Mouse (Mus musculus) heart, adult 2 months (tissue): ENCODE results near the gene Amigo3. TPM values are rescaled to one million over a fixed set of nuclear protein-coding genes. Genes with fewer than 3 reads are reported as not detected.
A peak's percentile ranks its signal among the peaks of the same experiment; 100 is the strongest.
"Not testable (repeated sequence)": the region's sequence is repeated elsewhere in the genome, so short reads cannot be mapped to it uniquely, and the experiment has no call there.

Experiments
- DNase-seq, 2 experiments: peaks; one replicate each; pipeline ENCODE4 v3.0.0; 2021
- H3K27ac ChIP-seq: fragments of 200-600 bp; 2 replicates; pipeline ENCODE4 v1.8.1; 2022
- H3K27me3 ChIP-seq: fragments of 200-500 bp; 2 replicates; pipeline ENCODE4 v1.6.1; 2012; ENCODE audit warnings: mild to moderate bottlenecking, low read length, inconsistent platforms, mixed read lengths; ENCODE audit not compliant: control insufficient read depth, insufficient read depth
- H3K36me3 ChIP-seq: fragments of 200-500 bp; 2 replicates; pipeline ENCODE4 v1.6.1; 2012; ENCODE audit warnings: low read length, inconsistent platforms; ENCODE audit not compliant: control insufficient read depth, insufficient read depth
- H3K4me1 ChIP-seq: fragments of 200-500 bp; 2 replicates; pipeline ENCODE4 v1.6.1; 2011; ENCODE audit warnings: low read length; ENCODE audit not compliant: control insufficient read depth, insufficient read depth
- H3K4me3 ChIP-seq: fragments of 200-600 bp; 2 replicates; pipeline ENCODE4 v1.8.1; 2022
- H3K79me2 ChIP-seq: fragments of 200-500 bp; replicated peaks from 2 replicates; pipeline ENCODE4 v1.6.1; 2012; ENCODE audit warnings: mild to moderate bottlenecking, inconsistent platforms, low read length, moderate library complexity, mixed read lengths; ENCODE audit not compliant: control insufficient read depth, insufficient read depth
- H3K9ac ChIP-seq: fragments of 200-500 bp; 2 replicates; pipeline ENCODE4 v1.6.1; 2012; ENCODE audit warnings: low read depth, mild to moderate bottlenecking, control low read depth, inconsistent platforms, low read length, mixed read lengths
- CTCF ChIP-seq: fragments of 200-600 bp; IDR thresholded peaks from 2 replicates; pipeline ENCODE4 v1.8.1; 2022; ENCODE audit warnings: antibody characterized with exemption, mild to moderate bottlenecking, moderate library complexity
- EP300 ChIP-seq: fragments of 200-500 bp; IDR thresholded peaks from 2 replicates; pipeline ENCODE4 v1.6.1; 2011; ENCODE audit warnings: low read depth, low read length, control low read depth; ENCODE audit not compliant: insufficient read depth
- POLR2A ChIP-seq: fragments of 200-500 bp; IDR thresholded peaks from 2 replicates; pipeline ENCODE4 v1.6.1; 2011; ENCODE audit warnings: mild to moderate bottlenecking, low read depth, low read length, control low read depth; ENCODE audit not compliant: insufficient read depth
- WGBS: fragments of 180-500 bp; shearing (Covaris S2); methylation state at CpG from one replicate; pipeline ENCODE4 v1.1.7; 2018; 5-methylcytosine and 5-hydroxymethylcytosine counted together
- intact Hi-C: fragments of 180-260 bp; cut with DNase I; formaldehyde crosslinking; loops from one replicate; pipeline ENCODE4 v1.15.1; 2025
- long read RNA-seq: library from polyadenylated mRNA; stranded (forward); transcript quantifications from one replicate; pipeline ENCODE4 v2.0.0, GENCODE M21; 2021
- polyA plus RNA-seq: library from polyadenylated mRNA; depleted of rRNA; stranded (reverse); fragments of >200 nt; gene quantifications from 2 replicates; pipeline ENCODE4 v1.2.3, GENCODE M21; 2012; rRNA removed
- total RNA-seq, 2 experiments: library from RNA; stranded (reverse); gene quantifications; 2 replicates each; pipeline ENCODE4 v1.2.3; 2021

The Amigo3 gene
- total RNA-seq = 1 to 10 TPM; 1.5 to 2.0 TPM
- 3.1 and 5.1 TPM in 2 replicates for polyA plus RNA-seq
- long read RNA-seq, partial matches to known transcripts = 0 of 3 reads
- long read RNA-seq, other reads (novel, unspliced or antisense) = 0 of 3 reads

GRCm38 (mm10) chr9:108052885-108053664, at the start of gene Amigo3:
Gene Amigo3 (plus strand): TSS chr9:108053159.
- H3K79me2 ChIP-seq = no peaks in the 10 kb centered on the region
- H3K9ac ChIP-seq = peak within 1 kb of the TSS; percentile 42
- H3K27me3 ChIP-seq = no peaks in the 10 kb centered on the region
- no peaks in the 10 kb centered on the region for H3K36me3 ChIP-seq
- peak; percentile 96 to 98 for DNase-seq
- H3K4me3 ChIP-seq = peak within 1 kb of the TSS; percentile 11; the same call in 1 of the 2 replicates
- 49% methylated on average over 20 of the region's 20 CpGs for WGBS
- TF ChIP-seq POLR2A (peak; percentile 82), EP300 (peak; percentile 86), CTCF (peak; percentile 98)
- H3K4me1 ChIP-seq = peaks cover 15% of the 10 kb centered on the region
- H3K27ac ChIP-seq = peak within 1 kb of the TSS; percentile 62
- intact Hi-C loops = loop anchor here (1.0 to 5.0 kb wide), 3 partner anchors 66 to 151 kb away; no protein-coding TSS in a partner anchor

DNA sequence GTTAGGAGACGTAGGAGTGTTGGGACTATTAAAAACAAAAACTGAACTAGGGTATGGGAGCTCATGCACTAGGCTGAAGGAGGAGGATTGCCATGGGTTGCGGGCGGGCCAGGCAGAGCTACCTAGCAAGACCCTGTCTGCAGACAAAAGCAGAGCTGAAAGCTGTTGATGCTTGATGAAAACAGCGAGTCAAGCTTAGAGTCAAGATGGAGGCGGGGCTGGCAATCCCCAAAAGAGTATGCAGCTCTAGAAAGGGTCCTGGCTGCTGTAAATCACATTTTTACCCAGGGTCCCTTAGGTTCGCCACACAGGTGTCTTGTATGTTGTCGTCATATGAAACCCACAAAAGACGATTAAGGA, 49.4 kb upstream of the Amigo3 start:
- Histone ChIP-seq H3K4me3 (peak overlapping the region; percentile 83), H3K4me1 (peaks cover 11% of the 10 kb centered on the region), H3K27me3 (no peaks in the 10 kb centered on the region), H3K36me3 (peaks cover 17% of the 10 kb centered on the region), H3K79me2 (peaks cover 17% of the 10 kb centered on the region), H3K9ac (peak overlapping the region; percentile 94), H3K27ac (peak overlapping the region; percentile 100)
- intact Hi-C loops = loop anchor here (5.0 kb wide), 1 partner anchor 41 kb away; no protein-coding TSS in a partner anchor
- TF ChIP-seq CTCF = no peak
- no peak for TF ChIP-seq EP300
- TF ChIP-seq POLR2A = no peak
- WGBS = 8% methylated on average over 8 of the region's 8 CpGs
- DNase-seq = peak in 1 of 2 experiments; percentile 40

DNA sequence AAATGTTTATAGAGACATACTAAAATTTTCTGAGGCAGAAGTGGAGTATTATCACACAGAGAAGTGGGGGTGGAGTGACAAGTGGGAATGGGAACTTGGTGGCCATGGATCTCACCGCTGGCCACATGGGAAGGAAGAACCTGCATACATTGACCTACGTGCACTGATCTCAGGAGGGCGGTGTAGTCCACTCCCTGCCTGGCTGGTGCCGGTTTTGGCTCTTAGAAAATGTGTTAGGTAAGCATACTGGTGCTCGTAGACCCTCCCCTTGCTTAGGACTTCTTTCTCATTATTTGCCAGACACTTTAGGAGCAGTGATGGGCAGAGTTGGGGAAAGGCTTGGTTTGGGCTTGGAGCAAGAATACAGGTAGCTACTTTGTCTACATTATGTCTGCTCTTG, 44.9 kb upstream of the Amigo3 start:
- no peak overlapping the region for H3K4me3 ChIP-seq
- WGBS = 80% methylated on average over 5 of the region's 5 CpGs
- H3K79me2 ChIP-seq = peaks cover 20% of the 10 kb centered on the region
- no peak for DNase-seq
- peaks cover 26% of the 10 kb centered on the region for H3K36me3 ChIP-seq
- intact Hi-C loops = no loop called here
- no peak overlapping the region for H3K27ac ChIP-seq
- no peak for TF ChIP-seq POLR2A
- no peak for TF ChIP-seq CTCF
- no peak for TF ChIP-seq EP300
- no peaks in the 10 kb centered on the region for H3K27me3 ChIP-seq
- H3K9ac ChIP-seq = no peak overlapping the region
- peaks cover 21% of the 10 kb centered on the region for H3K4me1 ChIP-seq

GRCm38 (mm10) chr9:108010385-108010784, 42.6 kb upstream of the Amigo3 start:
- TF ChIP-seq EP300 (no peak), CTCF (no peak), POLR2A (no peak)
- peaks cover 17% of the 10 kb centered on the region for H3K79me2 ChIP-seq
- H3K9ac ChIP-seq = no peak overlapping the region
- peaks cover 23% of the 10 kb centered on the region for H3K36me3 ChIP-seq
- no peak overlapping the region for H3K27ac ChIP-seq
- H3K27me3 ChIP-seq = no peaks in the 10 kb centered on the region
- intact Hi-C loops = no loop called here
- no peak overlapping the region for H3K4me3 ChIP-seq
- peaks cover 17% of the 10 kb centered on the region for H3K4me1 ChIP-seq
- DNase-seq = no peak

DNA sequence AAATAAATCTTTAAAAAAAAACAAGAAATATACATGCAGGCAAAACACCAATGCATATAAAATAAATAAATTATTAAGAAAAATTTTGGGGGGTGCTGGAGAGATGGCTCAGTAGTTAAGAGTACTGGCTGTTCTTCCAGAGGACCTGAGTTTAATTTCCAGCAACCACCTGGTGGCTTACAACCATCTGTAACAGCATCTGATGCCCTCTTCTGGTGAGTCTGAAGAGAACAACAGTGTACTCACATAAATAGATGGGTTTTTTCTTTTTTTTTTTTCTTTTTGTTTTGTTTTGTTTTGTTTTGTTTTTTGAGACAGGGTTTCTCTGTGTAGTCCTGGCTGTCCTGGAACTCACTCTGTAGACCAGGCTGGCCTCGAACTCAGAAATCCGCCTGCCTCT, 39.4 kb upstream of the Amigo3 start:
- peaks cover 29% of the 10 kb centered on the region for H3K36me3 ChIP-seq
- H3K4me3 ChIP-seq, H3K27ac ChIP-seq, intact Hi-C loops, H3K79me2 ChIP-seq, H3K9ac ChIP-seq, H3K27me3 ChIP-seq, DNase-seq: not testable (repeated sequence)
- WGBS = 92% methylated on average over 2 of the region's 2 CpGs
- TF ChIP-seq CTCF = peak; percentile 32
- H3K4me1 ChIP-seq = peaks cover 15% of the 10 kb centered on the region

- Histone ChIP-seq H3K4me3 (no peak overlapping the region), H3K79me2 (peaks cover 4% of the 10 kb centered on the region), H3K27ac (no peak overlapping the region), H3K27me3 (no peaks in the 10 kb centered on the region), H3K4me1 (peaks cover 9% of the 10 kb centered on the region), H3K36me3 (peaks cover 34% of the 10 kb centered on the region), H3K9ac (no peak overlapping the region)
- WGBS = 74% methylated on average over 3 of the region's 3 CpGs
- intact Hi-C loops = no loop called here
- DNase-seq = no peak
- TF ChIP-seq EP300 = no peak
- TF ChIP-seq POLR2A = no peak
- TF ChIP-seq CTCF = no peak
Observed at GRCm38 (mm10) chr9:108017127-108017526, 35.8 kb upstream of the Amigo3 start.
